Mouse (Mus musculus): ENCODE measurements around the gene Ppt2. TPM values are rescaled to one million over a fixed set of nuclear protein-coding genes. Genes with fewer than 3 reads are reported as not detected.
A peak's percentile ranks its signal among the peaks of the same experiment; 100 is the strongest.

The Ppt2 gene
- polyA plus RNA-seq, 1 experiment from 2014 or later, result 15.9 TPM

GRCm38 (mm10) chr17:34637459-34637858, 9.1 kb upstream of the Ppt2 start:
- Histone ChIP-seq H3K27me3 (peaks cover 33% of the 10 kb centered on the region), H3K36me3 (no peaks in the 10 kb centered on the region), H3K4me1 (replicated peaks) (peaks cover 13% of the 10 kb centered on the region), H3K4me3 (replicated peaks) (no peak overlapping the region), H3K27ac (no peak overlapping the region), H3K9ac (replicated peaks) (no peak overlapping the region), H3K4me2 (no peak overlapping the region), H3K9me3 (0 out of 2 replicates have a peak, but pooled peaks cover 6% of the 10 kb centered on the region)
- 64% methylated on average over 3 of the region's 3 CpGs for WGBS
- no peak for ATAC-seq (ENCODE audit: insufficient number of reproducible peaks, insufficient read depth, low FRiP score, low TSS enrichment, low read depth)

DNA sequence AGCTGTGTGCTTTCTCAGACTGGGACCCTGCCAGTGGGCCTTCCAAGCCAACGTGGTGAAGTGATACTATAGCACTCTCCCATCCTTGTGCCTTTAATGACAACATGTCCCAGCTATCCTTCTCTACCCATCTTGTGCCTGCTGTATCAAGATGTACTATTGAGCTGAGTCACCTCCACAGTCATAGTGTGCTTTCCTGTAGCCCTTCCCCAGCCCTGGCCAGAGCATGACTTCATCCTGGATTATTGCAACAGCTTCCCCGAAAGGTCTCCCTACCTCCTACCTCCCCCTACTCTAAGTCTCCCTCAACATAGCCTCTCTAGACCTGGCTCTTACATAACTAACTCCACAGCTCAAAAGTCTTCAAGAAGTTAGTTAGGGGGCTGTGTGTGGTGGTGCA, 7.4 kb upstream of the Ppt2 start:
- H3K4me3 ChIP-seq (replicated peaks), result no peak overlapping the region
- 74% methylated on average over 2 of the region's 2 CpGs for WGBS
- H3K4me1 ChIP-seq (replicated peaks), result peaks cover 21% of the 10 kb centered on the region
- no peaks in the 10 kb centered on the region for H3K36me3 ChIP-seq
- no peak overlapping the region for H3K27ac ChIP-seq
- H3K27me3 ChIP-seq, result peaks cover 51% of the 10 kb centered on the region
- no peak overlapping the region for H3K4me2 ChIP-seq
- H3K9ac ChIP-seq (replicated peaks), result no peak overlapping the region
- H3K9me3 ChIP-seq, result 0 out of 2 replicates have a peak, but pooled peaks cover 6% of the 10 kb centered on the region
- ATAC-seq (ENCODE audit: insufficient number of reproducible peaks, insufficient read depth, low FRiP score, low TSS enrichment, low read depth), result no peak

DNA sequence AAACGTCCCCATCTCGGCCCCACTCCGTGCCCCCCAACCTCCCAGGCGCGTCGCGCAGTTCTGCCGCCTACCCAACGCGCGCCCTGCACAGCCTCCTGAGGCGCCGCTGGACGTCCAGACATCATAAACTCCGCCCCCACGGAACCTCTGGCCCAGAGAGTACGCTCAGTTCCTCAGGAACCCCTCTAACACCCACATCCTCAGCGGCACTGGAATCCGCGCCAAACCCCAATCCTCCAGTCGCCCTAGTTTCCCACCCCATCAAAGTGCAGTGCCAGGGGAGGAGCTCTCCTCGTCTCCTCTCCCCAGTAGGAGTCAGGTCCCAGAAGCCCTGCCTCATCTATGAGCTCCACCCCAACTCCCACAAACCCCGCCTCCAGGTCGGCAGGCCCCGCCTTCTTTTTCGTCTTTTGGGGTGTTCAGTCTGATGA, 4.0 kb upstream of the Ppt2 start:
- no peak overlapping the region for H3K27ac ChIP-seq
- peak overlapping the region; percentile 48; the same call in 1 of the 2 replicates for H3K9ac ChIP-seq (replicated peaks)
- H3K36me3 ChIP-seq, result no peaks in the 10 kb centered on the region
- peaks cover 75% of the 10 kb centered on the region for H3K27me3 ChIP-seq
- 0 out of 2 replicates have a peak, but pooled peaks have one; percentile 35 for ATAC-seq (ENCODE audit: insufficient number of reproducible peaks, insufficient read depth, low FRiP score, low TSS enrichment, low read depth)
- peaks cover 48% of the 10 kb centered on the region for H3K4me1 ChIP-seq (replicated peaks)
- H3K9me3 ChIP-seq, result no peaks in the 10 kb centered on the region
- H3K4me3 ChIP-seq (replicated peaks), result peak overlapping the region; percentile 41
- WGBS, result 2% methylated on average over 26 of the region's 26 CpGs
- H3K4me2 ChIP-seq, result peak overlapping the region; percentile 73

- Histone ChIP-seq H3K4me1 (replicated peaks) (peaks cover 48% of the 10 kb centered on the region), H3K4me2 (peak overlapping the region; percentile 73), H3K4me3 (replicated peaks) (peak overlapping the region; percentile 41), H3K9ac (replicated peaks) (peak overlapping the region; percentile 48), H3K27me3 (peaks cover 71% of the 10 kb centered on the region), H3K9me3 (no peaks in the 10 kb centered on the region), H3K27ac (no peak overlapping the region), H3K36me3 (no peaks in the 10 kb centered on the region)
- no peak for ATAC-seq (ENCODE audit: insufficient number of reproducible peaks, insufficient read depth, low FRiP score, low TSS enrichment, low read depth)
- 6% methylated on average over 12 of the region's 12 CpGs for WGBS
These were observed 3.3 kb upstream of the Ppt2 start for GRCm38 (mm10) chr17:34631647-34632046.

GRCm38 (mm10) chr17:34630761-34631301, 2.5 kb upstream of the Ppt2 start:
- H3K36me3 ChIP-seq, result no peaks in the 10 kb centered on the region
- ATAC-seq (ENCODE audit: insufficient number of reproducible peaks, insufficient read depth, low FRiP score, low TSS enrichment, low read depth), result no peak
- H3K4me2 ChIP-seq, result peak overlapping the region; percentile 73
- H3K27me3 ChIP-seq, result peaks cover 64% of the 10 kb centered on the region
- no peaks in the 10 kb centered on the region for H3K9me3 ChIP-seq
- H3K4me3 ChIP-seq (replicated peaks), result peak overlapping the region; percentile 41
- H3K9ac ChIP-seq (replicated peaks), result peak overlapping the region; percentile 44
- 1% methylated on average over 48 of the region's 48 CpGs for WGBS
- no peak overlapping the region for H3K27ac ChIP-seq
- peaks cover 54% of the 10 kb centered on the region for H3K4me1 ChIP-seq (replicated peaks)

DNA sequence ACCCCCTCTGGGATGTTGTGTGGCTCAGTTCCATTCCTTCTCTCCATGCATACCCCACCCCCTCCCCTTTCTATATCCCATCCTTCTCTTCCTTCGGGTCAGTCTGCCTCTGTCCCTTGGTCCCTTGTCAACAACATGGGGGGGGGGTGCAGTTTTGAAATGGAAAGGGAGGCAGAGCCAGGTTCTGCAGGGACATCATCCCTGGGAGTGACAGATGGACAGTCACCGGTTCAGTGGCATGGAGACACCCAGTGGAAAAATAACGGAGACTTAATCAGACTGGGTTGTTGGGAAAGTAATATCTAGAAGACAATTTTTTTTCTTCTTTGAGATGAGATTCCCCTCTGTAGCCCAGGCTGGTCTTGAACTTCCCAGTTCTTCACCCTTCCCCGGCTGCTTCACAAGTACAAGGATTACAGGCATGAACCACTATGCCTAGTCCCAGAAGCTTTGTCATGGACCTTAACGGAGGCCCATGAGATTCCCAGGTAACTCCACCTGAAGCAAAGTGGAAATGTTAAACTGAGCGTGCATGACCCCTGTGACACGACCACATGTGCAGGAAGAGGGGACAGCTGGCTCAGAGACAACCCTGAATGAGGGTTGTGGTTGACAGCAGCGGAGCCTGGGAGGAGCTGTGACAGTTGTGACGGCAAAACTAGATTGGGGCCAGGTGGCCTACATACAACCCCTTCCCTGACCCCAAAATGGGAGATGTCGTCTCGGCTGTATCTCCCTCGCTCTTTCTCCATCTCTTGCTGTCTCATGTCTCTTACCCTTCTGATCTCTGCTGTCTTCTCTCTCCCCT, 1.7 kb upstream of the Ppt2 start:
- H3K4me3 ChIP-seq (replicated peaks), result peak overlapping the region; percentile 76
- peaks cover 59% of the 10 kb centered on the region for H3K27me3 ChIP-seq
- peak overlapping the region; percentile 87 for H3K4me2 ChIP-seq
- ATAC-seq (ENCODE audit: insufficient number of reproducible peaks, insufficient read depth, low FRiP score, low TSS enrichment, low read depth), result no peak
- H3K4me1 ChIP-seq (replicated peaks), result peaks cover 54% of the 10 kb centered on the region
- 13% methylated on average over 12 of the region's 12 CpGs for WGBS
- H3K9ac ChIP-seq (replicated peaks), result peak overlapping the region; percentile 44; the same call in 1 of the 2 replicates
- peaks cover 8% of the 10 kb centered on the region; the same call in 1 of the 2 replicates for H3K36me3 ChIP-seq
- H3K9me3 ChIP-seq, result no peaks in the 10 kb centered on the region
- no peak overlapping the region for H3K27ac ChIP-seq

DNA sequence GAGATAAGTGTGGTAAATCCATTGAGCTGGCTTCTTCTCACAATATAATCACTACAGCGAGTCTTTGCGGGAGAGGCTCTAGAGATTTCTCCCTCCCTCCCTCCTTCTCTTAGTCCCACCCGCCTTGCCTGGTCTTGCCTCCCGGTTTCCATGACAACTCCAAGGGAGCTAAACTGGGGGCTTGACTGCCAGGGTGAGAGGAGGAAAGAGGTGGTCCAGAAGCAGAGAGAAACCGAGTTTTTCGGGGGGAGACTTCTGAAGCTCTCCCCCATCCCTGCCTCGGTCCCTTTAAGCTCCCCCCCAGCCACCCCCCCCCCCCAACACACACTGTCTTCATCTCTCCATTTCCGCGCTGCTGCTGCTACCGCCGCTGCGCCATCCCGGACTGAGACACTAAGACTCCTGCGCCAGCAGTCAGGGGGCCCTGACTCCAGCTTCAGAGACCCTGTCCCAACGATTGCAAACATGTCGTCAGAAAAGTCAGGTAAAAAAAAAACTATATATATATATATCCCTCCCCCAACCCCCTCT, 976 bp upstream of the Ppt2 start, which contains the start of gene Prrt1:
Gene Prrt1 (plus strand): TSS at position 313 of the 531 bp plus-strand sequence.
- H3K27ac ChIP-seq, result no peak within 1 kb of the TSS
- peaks cover 59% of the 10 kb centered on the region for H3K27me3 ChIP-seq
- H3K4me1 ChIP-seq (replicated peaks), result peaks cover 54% of the 10 kb centered on the region
- H3K36me3 ChIP-seq, result peaks cover 9% of the 10 kb centered on the region; the same call in 1 of the 2 replicates
- peak within 1 kb of the TSS; percentile 73; the same call in 1 of the 2 replicates for H3K9ac ChIP-seq (replicated peaks)
- peak within 1 kb of the TSS; percentile 87 for H3K4me2 ChIP-seq
- H3K9me3 ChIP-seq, result no peaks in the 10 kb centered on the region
- under 1% methylated on average over 16 of the region's 16 CpGs for WGBS
- H3K4me3 ChIP-seq (replicated peaks), result peak within 1 kb of the TSS; percentile 76
- ATAC-seq (ENCODE audit: insufficient number of reproducible peaks, insufficient read depth, low FRiP score, low TSS enrichment, low read depth), result no peak

- H3K27ac ChIP-seq, result no peak overlapping the region
- ATAC-seq (ENCODE audit: insufficient number of reproducible peaks, insufficient read depth, low FRiP score, low TSS enrichment, low read depth), result no peak
- 28% methylated on average over 5 of the region's 5 CpGs for WGBS
- peak overlapping the region; percentile 87 for H3K4me2 ChIP-seq
- peaks cover 16% of the 10 kb centered on the region for H3K36me3 ChIP-seq
- no peaks in the 10 kb centered on the region for H3K9me3 ChIP-seq
- H3K4me3 ChIP-seq (replicated peaks), result peak overlapping the region; percentile 76
- H3K4me1 ChIP-seq (replicated peaks), result peaks cover 54% of the 10 kb centered on the region
- H3K9ac ChIP-seq (replicated peaks), result peak overlapping the region; percentile 73; the same call in 1 of the 2 replicates
- peaks cover 53% of the 10 kb centered on the region for H3K27me3 ChIP-seq
These were observed 296 bp upstream of the Ppt2 start for GRCm38 (mm10) chr17:34628644-34628967.

GRCm38 (mm10) chr17:34627093-34627942, 992 bp downstream of the Ppt2 start:
- Histone ChIP-seq H3K9ac (replicated peaks) (peak overlapping the region; percentile 73), H3K4me2 (peak overlapping the region; percentile 87), H3K27me3 (peaks cover 40% of the 10 kb centered on the region), H3K9me3 (no peaks in the 10 kb centered on the region), H3K36me3 (peaks cover 29% of the 10 kb centered on the region), H3K4me3 (replicated peaks) (peak overlapping the region; percentile 76), H3K4me1 (replicated peaks) (peaks cover 53% of the 10 kb centered on the region), H3K27ac (peak overlapping the region; percentile 90)
- under 1% methylated on average over 43 of the region's 45 CpGs for WGBS
- peak; percentile 73 for ATAC-seq (ENCODE audit: insufficient number of reproducible peaks, insufficient read depth, low FRiP score, low TSS enrichment, low read depth)

DNA sequence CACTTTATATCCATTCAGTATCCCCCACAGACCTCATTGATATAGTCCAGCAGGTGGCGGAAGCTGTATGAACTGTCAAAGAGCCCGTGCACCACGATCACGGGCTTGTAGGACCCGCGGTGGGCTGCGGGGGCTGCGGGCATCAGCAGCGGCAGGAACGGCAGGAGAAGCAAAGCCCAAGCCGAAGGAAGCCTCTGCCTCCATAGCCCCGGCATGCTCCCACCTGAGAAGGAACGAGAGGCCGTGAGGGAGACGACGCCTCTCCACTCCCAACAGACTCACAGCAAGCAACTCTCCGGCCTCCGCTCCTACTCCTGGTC, 1.6 kb downstream of the Ppt2 start:
- Histone ChIP-seq H3K4me1 (replicated peaks) (peaks cover 47% of the 10 kb centered on the region), H3K9ac (replicated peaks) (peak overlapping the region; percentile 73), H3K4me3 (replicated peaks) (peak overlapping the region; percentile 76), H3K27ac (peak overlapping the region; percentile 90), H3K36me3 (peaks cover 35% of the 10 kb centered on the region), H3K27me3 (peaks cover 35% of the 10 kb centered on the region), H3K9me3 (no peaks in the 10 kb centered on the region), H3K4me2 (peak overlapping the region; percentile 87)
- 0 out of 2 replicates have a peak, but pooled peaks have one; percentile 4 for ATAC-seq (ENCODE audit: insufficient number of reproducible peaks, insufficient read depth, low FRiP score, low TSS enrichment, low read depth)
- under 1% methylated on average over 18 of the region's 18 CpGs for WGBS

Measured in limb, embryonic 12.5 days (tissue).